Mouse (Mus musculus) CH12.LX (cell line): ENCODE data around the gene Mybph. TPM values are rescaled to one million over a fixed set of nuclear protein-coding genes. Genes with fewer than 3 reads are reported as not detected.

Experiments
- DNase-seq: peaks from one replicate; pipeline ENCODE4 v3.0.0-alpha.2; 2013; ENCODE audit errors: extremely low read depth
- H3K27ac ChIP-seq: 2 replicates; pipeline ENCODE4 v1.5.1; 2012; ENCODE audit warnings: low read depth, mild to moderate bottlenecking, control low read depth, moderate library complexity; ENCODE audit not compliant: insufficient read depth
- H3K27me3 ChIP-seq: replicated peaks from 2 replicates; pipeline ENCODE3; 2012; ENCODE audit warnings: inconsistent platforms
- H3K36me3 ChIP-seq, 2 experiments: replicated peaks in 1 of 2; 2 replicates each; pipeline versions ENCODE3 to v1.6.1; 2012; ENCODE audit warnings: inconsistent platforms in 1 of 2, low read length in 1 of 2, mild to moderate bottlenecking in 1 of 2, mixed read lengths in 1 of 2, moderate library complexity in 1 of 2; ENCODE audit not compliant: control insufficient read depth in 1 of 2, insufficient read depth in 1 of 2
- H3K4me1 ChIP-seq, 2 experiments: 2 replicates each; pipeline ENCODE4 v1.6.1; 2012; ENCODE audit warnings: inconsistent platforms in 1 of 2, moderate library complexity in 1 of 2; ENCODE audit not compliant: insufficient read depth in 2 of 2, control insufficient read depth in 1 of 2
- H3K4me2 ChIP-seq: 2 replicates; pipeline ENCODE4 v1.6.1; 2012; ENCODE audit warnings: low read depth, mild to moderate bottlenecking, control low read depth; ENCODE audit not compliant: poor library complexity, insufficient read depth, severe bottlenecking
- H3K4me3 ChIP-seq, 3 experiments: fragments of 150-350 bp in 1 of 3; sonication (generic) in 1 of 3; replicated peaks in 1 of 3; 2 replicates each; pipeline versions ENCODE3 to v1.5.1; 2011 to 2012; ENCODE audit warnings: low read depth in 2 of 3, low read length in 2 of 3, mild to moderate bottlenecking in 2 of 3, moderate library complexity in 2 of 3, control low read depth in 1 of 3, improper control_type of control experiment in 1 of 3, inconsistent platforms in 1 of 3, mixed read lengths in 1 of 3; ENCODE audit not compliant: poor library complexity in 1 of 3
- H3K79me2 ChIP-seq: replicated peaks from 2 replicates; pipeline ENCODE4 v1.6.1; 2012; ENCODE audit warnings: mild to moderate bottlenecking, moderate library complexity; ENCODE audit not compliant: control insufficient read depth, poor library complexity, insufficient read depth, severe bottlenecking; ENCODE audit errors: extremely low read depth
- H3K9ac ChIP-seq: 2 replicates; pipeline ENCODE4 v1.6.1; 2012; ENCODE audit warnings: low read depth, mild to moderate bottlenecking, control low read depth, moderate library complexity; ENCODE audit not compliant: insufficient read depth
- H3K9me3 ChIP-seq: replicated peaks from 2 replicates; pipeline ENCODE3; 2012; ENCODE audit warnings: low read length, inconsistent platforms, mixed read lengths
- BHLHE40 ChIP-seq: IDR thresholded peaks from 2 replicates; pipeline ENCODE4 v1.6.1; 2011; ENCODE audit warnings: mild to moderate bottlenecking, low read depth, low read length, improper control_type of control experiment
- CHD2 ChIP-seq: IDR thresholded peaks from 2 replicates; pipeline ENCODE4 v1.6.1; 2011; ENCODE audit warnings: low read length, improper control_type of control experiment
- E2F4 ChIP-seq: IDR thresholded peaks from 2 replicates; pipeline ENCODE4 v1.6.1; 2011; ENCODE audit warnings: low read depth, low read length, improper control_type of control experiment; ENCODE audit not compliant: insufficient replicate concordance
- ETS1 ChIP-seq: conservative IDR thresholded peaks from 2 replicates; pipeline ENCODE4 v1.6.1; 2012; ENCODE audit warnings: low read depth, mild to moderate bottlenecking, inconsistent platforms, low read length, improper control_type of control experiment, moderate library complexity
- HCFC1 ChIP-seq: IDR thresholded peaks from 2 replicates; pipeline ENCODE4 v1.6.1; 2012; ENCODE audit warnings: low read depth, mild to moderate bottlenecking, inconsistent platforms, low read length, improper control_type of control experiment
- JUN ChIP-seq: IDR thresholded peaks from 2 replicates; pipeline ENCODE4 v1.6.1; 2011; ENCODE audit warnings: low read depth, mild to moderate bottlenecking, low read length, improper control_type of control experiment, moderate library complexity; ENCODE audit not compliant: insufficient read depth
- JUND ChIP-seq: conservative IDR thresholded peaks from 2 replicates; pipeline ENCODE4 v1.6.1; 2011; ENCODE audit warnings: low read depth, low read length, improper control_type of control experiment
- MEF2A ChIP-seq: IDR thresholded peaks from 2 replicates; pipeline ENCODE4 v1.6.1; 2014; ENCODE audit warnings: low read depth, mild to moderate bottlenecking, inconsistent platforms, low read length, improper control_type of control experiment, borderline replicate concordance
- MYC ChIP-seq: IDR thresholded peaks from 2 replicates; pipeline ENCODE4 v1.6.1; 2011; ENCODE audit warnings: low read depth, mild to moderate bottlenecking, improper control_type of control experiment, low read length
- NELFE ChIP-seq: IDR thresholded peaks from 2 replicates; pipeline ENCODE4 v1.6.1; 2011; ENCODE audit warnings: low read depth, low read length, improper control_type of control experiment
- NRF1 ChIP-seq: IDR thresholded peaks from 2 replicates; pipeline ENCODE4 v1.6.1; 2014; ENCODE audit warnings: low read depth, mild to moderate bottlenecking, inconsistent platforms, low read length, improper control_type of control experiment, moderate library complexity
- POLR2A ChIP-seq: IDR thresholded peaks from 2 replicates; pipeline ENCODE4 v1.6.1; 2011; ENCODE audit warnings: low read depth, mild to moderate bottlenecking, improper control_type of control experiment, low read length
- RAD21 ChIP-seq: IDR thresholded peaks from 2 replicates; pipeline ENCODE4 v1.6.1; 2011; ENCODE audit warnings: low read depth, mild to moderate bottlenecking, low read length, improper control_type of control experiment, moderate library complexity
- SMC3 ChIP-seq: IDR thresholded peaks from 2 replicates; pipeline ENCODE4 v1.6.1; 2011; ENCODE audit warnings: low read depth, low read length, improper control_type of control experiment
- TCF12 ChIP-seq: IDR thresholded peaks from 2 replicates; pipeline ENCODE4 v1.6.1; 2014; ENCODE audit warnings: low read depth, mild to moderate bottlenecking, inconsistent platforms, low read length, improper control_type of control experiment
- UBTF ChIP-seq: IDR thresholded peaks from 2 replicates; pipeline ENCODE4 v1.6.1; 2012; ENCODE audit warnings: low read depth, mild to moderate bottlenecking, inconsistent platforms, low read length, improper control_type of control experiment, moderate library complexity
- USF2 ChIP-seq: conservative IDR thresholded peaks from 2 replicates; pipeline ENCODE4 v1.6.1; 2011; ENCODE audit warnings: low read depth, low read length, improper control_type of control experiment
- ZC3H11A ChIP-seq: IDR thresholded peaks from 2 replicates; pipeline ENCODE4 v1.6.1; 2012; ENCODE audit warnings: low read depth, mild to moderate bottlenecking, inconsistent platforms, low read length, improper control_type of control experiment
- ZKSCAN1 ChIP-seq: IDR thresholded peaks from 2 replicates; pipeline ENCODE4 v1.6.1; 2012; ENCODE audit warnings: low read depth, inconsistent platforms, low read length, improper control_type of control experiment, borderline replicate concordance
- ZNF384 ChIP-seq: IDR thresholded peaks from 2 replicates; pipeline ENCODE4 v1.6.1; 2012; ENCODE audit warnings: low read depth, low read length, improper control_type of control experiment, inconsistent platforms
- dilution Hi-C: fragments of 300-500 bp; cut with MboI; formaldehyde crosslinking; loops from 2 replicates; pipeline ENCODE4 v1.14.3; 2020; ENCODE audit warnings: low sequenced_read_pairs; ENCODE audit not compliant: extremely low pct_unique_long_range_greater_than_20kb, extremely low pct_ligation_motif_present
- in situ Hi-C: fragments of 300-500 bp; cut with MboI; formaldehyde crosslinking; loops from 3 replicates; pipeline ENCODE4 v1.14.3; 2019; ENCODE audit warnings: low sequenced_read_pairs, low pct_ligation_motif_present, low pct_unique_long_range_greater_than_20kb, mixed read lengths
- polyA plus RNA-seq: library from polyadenylated mRNA; unstranded; fragments of >175 nt; gene quantifications from 2 replicates; pipeline ENCODE4 v1.2.1, GENCODE M21; 2012; ENCODE audit warnings: low read depth; ENCODE audit not compliant: insufficient read length
- total RNA-seq, 2 experiments: library from RNA; depleted of rRNA; stranded (reverse); fragments of 300-350 nt in 1 of 2; fragments of >200 nt in 1 of 2; gene quantifications; 2 replicates each; pipeline ENCODE4 v1.2.3; 2012 to 2014

Mybph gene
- total and polyA plus RNA-seq, 3 experiments = 0.25 to 3.0 (median 0.51) TPM

GRCm38 (mm10) chr1:134235391-134235921 is 42.2 kb downstream of the Mybph start, which contains the start of gene Adora1:
Gene Adora1 (minus strand): TSS chr1:134235431.
- H3K4me1 ChIP-seq = peaks cover 14 to 75% of the 10 kb centered on the region in 2 experiments
- no peak for DNase-seq
- no peak for TF ChIP-seq ZNF384
- TF ChIP-seq BHLHE40 = no peak
- no peak for TF ChIP-seq POLR2A
- no peak for TF ChIP-seq JUND
- TF ChIP-seq MEF2A = no peak
- TF ChIP-seq MYC = no peak
- no peak for TF ChIP-seq SMC3
- TF ChIP-seq RAD21 = no peak
- no peak for TF ChIP-seq NELFE
- TF ChIP-seq ZC3H11A = no peak
- no peak for TF ChIP-seq ZKSCAN1
- TF ChIP-seq, all 38 proteins: peak for 0
- Histone ChIP-seq H3K79me2 (no peaks in the 10 kb centered on the region), H3K27me3 (no peaks in the 10 kb centered on the region), H3K4me3 (no peak within 1 kb of the TSS), H3K4me2 (peak within 1 kb of the TSS; percentile 17; the same call in 1 of the 2 replicates), H3K27ac (no peak within 1 kb of the TSS), H3K36me3 (no peaks in the 10 kb centered on the region), H3K9me3 (no peaks in the 10 kb centered on the region), H3K9ac (no peak within 1 kb of the TSS)
- in situ Hi-C loops = no loop called here
- dilution Hi-C loops = no loop called here

GRCm38 (mm10) chr1:134236142-134236541 is 42.9 kb downstream of the Mybph start:
- DNase-seq = no peak
- H3K9me3 ChIP-seq = no peaks in the 10 kb centered on the region
- in situ Hi-C loops = no loop called here
- H3K4me2 ChIP-seq = no peak overlapping the region
- H3K27ac ChIP-seq = no peak overlapping the region
- no peaks in the 10 kb centered on the region for H3K36me3 ChIP-seq
- no peak overlapping the region for H3K4me3 ChIP-seq
- H3K27me3 ChIP-seq = no peaks in the 10 kb centered on the region
- no peak overlapping the region for H3K9ac ChIP-seq
- dilution Hi-C loops = no loop called here
- TF ChIP-seq MYC (no peak), ZNF384 (no peak), RAD21 (no peak), TCF12 (no peak), JUND (no peak), ETS1 (no peak), NRF1 (no peak), JUN (no peak), E2F4 (no peak), USF2 (no peak), UBTF (no peak), HCFC1 (no peak), ZC3H11A (no peak), CHD2 (no peak)
- peaks cover 16 to 75% of the 10 kb centered on the region in 2 experiments for H3K4me1 ChIP-seq
- no peaks in the 10 kb centered on the region for H3K79me2 ChIP-seq
